Mouse (Mus musculus) CH12.LX (cell line): ENCODE measurements at regions not wholly inside any gene's neighbourhood (a gene's known extent, or its start where the extent isn't known, plus 50 kb on each side); places are given as distances from the start of the nearest gene placed in this dataset.

Experiments
- DNase-seq: peaks from one replicate; pipeline ENCODE4 v3.0.0-alpha.2; 2013; ENCODE audit errors: extremely low read depth
- H3K27ac ChIP-seq: 2 replicates; pipeline ENCODE4 v1.5.1; 2012; ENCODE audit warnings: low read depth, mild to moderate bottlenecking, control low read depth, moderate library complexity; ENCODE audit not compliant: insufficient read depth
- H3K27me3 ChIP-seq: replicated peaks from 2 replicates; pipeline ENCODE3; 2012; ENCODE audit warnings: inconsistent platforms
- H3K36me3 ChIP-seq, 2 experiments: replicated peaks in 1 of 2; 2 replicates each; pipeline versions ENCODE3 to v1.6.1; 2012; ENCODE audit warnings: inconsistent platforms in 1 of 2, low read length in 1 of 2, mild to moderate bottlenecking in 1 of 2, mixed read lengths in 1 of 2, moderate library complexity in 1 of 2; ENCODE audit not compliant: control insufficient read depth in 1 of 2, insufficient read depth in 1 of 2
- H3K4me1 ChIP-seq, 2 experiments: 2 replicates each; pipeline ENCODE4 v1.6.1; 2012; ENCODE audit warnings: inconsistent platforms in 1 of 2, moderate library complexity in 1 of 2; ENCODE audit not compliant: insufficient read depth in 2 of 2, control insufficient read depth in 1 of 2
- H3K4me2 ChIP-seq: 2 replicates; pipeline ENCODE4 v1.6.1; 2012; ENCODE audit warnings: low read depth, mild to moderate bottlenecking, control low read depth; ENCODE audit not compliant: poor library complexity, insufficient read depth, severe bottlenecking
- H3K4me3 ChIP-seq, 3 experiments: fragments of 150-350 bp in 1 of 3; sonication (generic) in 1 of 3; replicated peaks in 1 of 3; 2 replicates each; pipeline versions ENCODE3 to v1.5.1; 2011 to 2012; ENCODE audit warnings: low read depth in 2 of 3, low read length in 2 of 3, mild to moderate bottlenecking in 2 of 3, moderate library complexity in 2 of 3, control low read depth in 1 of 3, improper control_type of control experiment in 1 of 3, inconsistent platforms in 1 of 3, mixed read lengths in 1 of 3; ENCODE audit not compliant: poor library complexity in 1 of 3
- H3K79me2 ChIP-seq: replicated peaks from 2 replicates; pipeline ENCODE4 v1.6.1; 2012; ENCODE audit warnings: mild to moderate bottlenecking, moderate library complexity; ENCODE audit not compliant: control insufficient read depth, poor library complexity, insufficient read depth, severe bottlenecking; ENCODE audit errors: extremely low read depth
- H3K9ac ChIP-seq: 2 replicates; pipeline ENCODE4 v1.6.1; 2012; ENCODE audit warnings: low read depth, mild to moderate bottlenecking, control low read depth, moderate library complexity; ENCODE audit not compliant: insufficient read depth
- H3K9me3 ChIP-seq: replicated peaks from 2 replicates; pipeline ENCODE3; 2012; ENCODE audit warnings: low read length, inconsistent platforms, mixed read lengths
- BHLHE40 ChIP-seq: IDR thresholded peaks from 2 replicates; pipeline ENCODE4 v1.6.1; 2011; ENCODE audit warnings: mild to moderate bottlenecking, low read depth, low read length, improper control_type of control experiment
- CHD1 ChIP-seq: IDR thresholded peaks from 2 replicates; pipeline ENCODE4 v1.6.1; 2012; ENCODE audit warnings: low read depth, low read length, improper control_type of control experiment, inconsistent platforms
- CHD2 ChIP-seq: IDR thresholded peaks from 2 replicates; pipeline ENCODE4 v1.6.1; 2011; ENCODE audit warnings: low read length, improper control_type of control experiment
- E2F4 ChIP-seq: IDR thresholded peaks from 2 replicates; pipeline ENCODE4 v1.6.1; 2011; ENCODE audit warnings: low read depth, low read length, improper control_type of control experiment; ENCODE audit not compliant: insufficient replicate concordance
- EP300 ChIP-seq: IDR thresholded peaks from 2 replicates; pipeline ENCODE4 v1.6.1; 2011; ENCODE audit warnings: low read length, improper control_type of control experiment
- ETS1 ChIP-seq: conservative IDR thresholded peaks from 2 replicates; pipeline ENCODE4 v1.6.1; 2012; ENCODE audit warnings: low read depth, mild to moderate bottlenecking, inconsistent platforms, low read length, improper control_type of control experiment, moderate library complexity
- GABPA ChIP-seq: IDR thresholded peaks from 2 replicates; pipeline ENCODE4 v1.6.1; 2012; ENCODE audit warnings: low read depth, low read length, improper control_type of control experiment, inconsistent platforms; ENCODE audit not compliant: insufficient replicate concordance
- IRF4 ChIP-seq: IDR thresholded peaks from 2 replicates; pipeline ENCODE4 v1.6.1; 2014; ENCODE audit warnings: low read depth, mild to moderate bottlenecking, inconsistent platforms, low read length, improper control_type of control experiment
- JUN ChIP-seq: IDR thresholded peaks from 2 replicates; pipeline ENCODE4 v1.6.1; 2011; ENCODE audit warnings: low read depth, mild to moderate bottlenecking, low read length, improper control_type of control experiment, moderate library complexity; ENCODE audit not compliant: insufficient read depth
- KAT2A ChIP-seq: IDR thresholded peaks from 2 replicates; pipeline ENCODE4 v1.6.1; 2012; ENCODE audit warnings: low read length, improper control_type of control experiment, inconsistent platforms; ENCODE audit not compliant: insufficient replicate concordance
- MAX ChIP-seq: IDR thresholded peaks from 2 replicates; pipeline ENCODE4 v1.6.1; 2011; ENCODE audit warnings: low read length, improper control_type of control experiment
- MAZ ChIP-seq: IDR thresholded peaks from 2 replicates; pipeline ENCODE4 v1.6.1; 2012; ENCODE audit warnings: low read depth, mild to moderate bottlenecking, inconsistent platforms, low read length, improper control_type of control experiment, moderate library complexity
- MXI1 ChIP-seq: IDR thresholded peaks from 2 replicates; pipeline ENCODE4 v1.6.1; 2011; ENCODE audit warnings: mild to moderate bottlenecking, low read depth, low read length, improper control_type of control experiment
- MYC ChIP-seq: IDR thresholded peaks from 2 replicates; pipeline ENCODE4 v1.6.1; 2011; ENCODE audit warnings: low read depth, mild to moderate bottlenecking, improper control_type of control experiment, low read length
- NELFE ChIP-seq: IDR thresholded peaks from 2 replicates; pipeline ENCODE4 v1.6.1; 2011; ENCODE audit warnings: low read depth, low read length, improper control_type of control experiment
- PAX5 ChIP-seq: IDR thresholded peaks from 2 replicates; pipeline ENCODE4 v1.6.1; 2012; ENCODE audit warnings: low read length, inconsistent platforms, mixed read lengths
- POLR2A ChIP-seq: IDR thresholded peaks from 2 replicates; pipeline ENCODE4 v1.6.1; 2011; ENCODE audit warnings: low read depth, mild to moderate bottlenecking, improper control_type of control experiment, low read length
- POLR2AphosphoS2 ChIP-seq: IDR thresholded peaks from 2 replicates; pipeline ENCODE4 v1.6.1; 2011; ENCODE audit warnings: low read depth, low read length, improper control_type of control experiment
- RCOR1 ChIP-seq: conservative IDR thresholded peaks from 2 replicates; pipeline ENCODE4 v1.6.1; 2012; ENCODE audit warnings: low read depth, mild to moderate bottlenecking, inconsistent platforms, low read length, improper control_type of control experiment
- SIN3A ChIP-seq: IDR thresholded peaks from 2 replicates; pipeline ENCODE4 v1.6.1; 2012; ENCODE audit warnings: low read length, improper control_type of control experiment, inconsistent platforms
- TBP ChIP-seq: conservative IDR thresholded peaks from 2 replicates; pipeline ENCODE4 v1.6.1; 2011; ENCODE audit warnings: low read depth, low read length, improper control_type of control experiment
- TCF12 ChIP-seq: IDR thresholded peaks from 2 replicates; pipeline ENCODE4 v1.6.1; 2014; ENCODE audit warnings: low read depth, mild to moderate bottlenecking, inconsistent platforms, low read length, improper control_type of control experiment
- UBTF ChIP-seq: IDR thresholded peaks from 2 replicates; pipeline ENCODE4 v1.6.1; 2012; ENCODE audit warnings: low read depth, mild to moderate bottlenecking, inconsistent platforms, low read length, improper control_type of control experiment, moderate library complexity
- USF1 ChIP-seq: IDR thresholded peaks from 2 replicates; pipeline ENCODE4 v1.6.1; 2014; ENCODE audit warnings: low read depth, mild to moderate bottlenecking, inconsistent platforms, low read length, improper control_type of control experiment
- USF2 ChIP-seq: conservative IDR thresholded peaks from 2 replicates; pipeline ENCODE4 v1.6.1; 2011; ENCODE audit warnings: low read depth, low read length, improper control_type of control experiment
- ZKSCAN1 ChIP-seq: IDR thresholded peaks from 2 replicates; pipeline ENCODE4 v1.6.1; 2012; ENCODE audit warnings: low read depth, inconsistent platforms, low read length, improper control_type of control experiment, borderline replicate concordance
- ZMIZ1 ChIP-seq: IDR thresholded peaks from 2 replicates; pipeline ENCODE4 v1.6.1; 2012; ENCODE audit warnings: low read depth, mild to moderate bottlenecking, inconsistent platforms, low read length, improper control_type of control experiment
- ZNF384 ChIP-seq: IDR thresholded peaks from 2 replicates; pipeline ENCODE4 v1.6.1; 2012; ENCODE audit warnings: low read depth, low read length, improper control_type of control experiment, inconsistent platforms
- dilution Hi-C: fragments of 300-500 bp; cut with MboI; formaldehyde crosslinking; loops from 2 replicates; pipeline ENCODE4 v1.14.3; 2020; ENCODE audit warnings: low sequenced_read_pairs; ENCODE audit not compliant: extremely low pct_unique_long_range_greater_than_20kb, extremely low pct_ligation_motif_present
- in situ Hi-C: fragments of 300-500 bp; cut with MboI; formaldehyde crosslinking; loops from 3 replicates; pipeline ENCODE4 v1.14.3; 2019; ENCODE audit warnings: low sequenced_read_pairs, low pct_ligation_motif_present, low pct_unique_long_range_greater_than_20kb, mixed read lengths

- no peaks in the 10 kb centered on the region for H3K27me3 ChIP-seq
- dilution Hi-C loops = no loop called here
- no peaks in the 10 kb centered on the region for H3K36me3 ChIP-seq
- no peak overlapping the region for H3K9ac ChIP-seq
- H3K4me2 ChIP-seq = no peak overlapping the region
- no peak overlapping the region for H3K27ac ChIP-seq
- no peak for TF ChIP-seq NELFE
- no peak for TF ChIP-seq CHD2
- no peak for TF ChIP-seq TBP
- TF ChIP-seq POLR2A = no peak
- TF ChIP-seq JUN = no peak
- no peak for TF ChIP-seq UBTF
- no peak for TF ChIP-seq ZKSCAN1
- TF ChIP-seq PAX5 = no peak
- TF ChIP-seq BHLHE40 = no peak
- no peak for TF ChIP-seq EP300
- no peak for TF ChIP-seq MAX
- TF ChIP-seq ETS1 = no peak
- no peak for TF ChIP-seq USF1
- TF ChIP-seq MYC = no peak
- no peak for TF ChIP-seq CHD1
- TF ChIP-seq, all 38 proteins: peak for 0
- no peak overlapping the region for H3K4me3 ChIP-seq
- H3K4me1 ChIP-seq = no peaks in the 10 kb centered on the region
- H3K9me3 ChIP-seq = peaks cover 77% of the 10 kb centered on the region
- in situ Hi-C loops = no loop called here
- no peak for DNase-seq
- no peaks in the 10 kb centered on the region for H3K79me2 ChIP-seq
Observed at GRCm38 (mm10) chr10:70722783-70723182, 67.0 kb upstream of the Phyhipl start.

DNA sequence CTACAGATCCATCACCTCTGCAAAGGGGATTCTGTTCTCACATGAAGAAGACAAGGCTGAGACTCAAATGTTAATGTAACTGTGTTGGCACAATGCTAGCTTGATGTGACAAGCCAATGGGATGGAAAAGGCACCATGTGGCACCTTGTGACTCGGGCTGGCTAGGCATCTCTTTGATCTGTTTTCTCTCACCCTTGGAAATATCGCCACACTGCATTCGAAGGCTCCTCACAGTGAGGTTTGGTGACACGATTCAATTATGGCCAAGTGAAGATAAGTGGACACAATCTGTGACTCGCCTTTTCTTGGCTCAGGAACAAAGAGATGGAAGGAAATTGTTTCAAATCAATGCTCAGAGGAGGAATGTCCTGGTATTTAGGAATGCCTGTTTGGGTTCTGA is 66.6 kb upstream of the Phyhipl start:
- no peak overlapping the region for H3K4me3 ChIP-seq
- H3K9ac ChIP-seq = no peak overlapping the region
- H3K36me3 ChIP-seq = no peaks in the 10 kb centered on the region
- H3K79me2 ChIP-seq = no peaks in the 10 kb centered on the region
- H3K4me1 ChIP-seq = no peaks in the 10 kb centered on the region
- H3K27me3 ChIP-seq = no peaks in the 10 kb centered on the region
- no peak overlapping the region for H3K4me2 ChIP-seq
- no peak for TF ChIP-seq RCOR1
- no peak for TF ChIP-seq IRF4
- TF ChIP-seq SIN3A = no peak
- TF ChIP-seq NELFE = no peak
- TF ChIP-seq MXI1 = no peak
- no peak for TF ChIP-seq UBTF
- TF ChIP-seq E2F4 = no peak
- TF ChIP-seq CHD2 = no peak
- no peak for TF ChIP-seq ZNF384
- no peak for TF ChIP-seq POLR2AphosphoS2
- TF ChIP-seq KAT2A = no peak
- no peak for TF ChIP-seq MAZ
- no peak for TF ChIP-seq USF2
- no peak for TF ChIP-seq MYC
- TF ChIP-seq TCF12 = no peak
- TF ChIP-seq ZMIZ1 = no peak
- TF ChIP-seq GABPA = no peak
- H3K9me3 ChIP-seq = peaks cover 78% of the 10 kb centered on the region
- in situ Hi-C loops = no loop called here
- H3K27ac ChIP-seq = no peak overlapping the region
- dilution Hi-C loops = no loop called here
- no peak for DNase-seq
